Mouse (Mus musculus) right cerebral cortex, adult 2 months (tissue): ENCODE results near the gene Slc35c2.

ENCODE experiments used
- DNase-seq, 2 experiments: peaks; one replicate each; pipeline ENCODE4 v3.0.0; 2021 to 2022; ENCODE audit warnings: low spot score in 2 of 2

Slc35c2 gene

DNA sequence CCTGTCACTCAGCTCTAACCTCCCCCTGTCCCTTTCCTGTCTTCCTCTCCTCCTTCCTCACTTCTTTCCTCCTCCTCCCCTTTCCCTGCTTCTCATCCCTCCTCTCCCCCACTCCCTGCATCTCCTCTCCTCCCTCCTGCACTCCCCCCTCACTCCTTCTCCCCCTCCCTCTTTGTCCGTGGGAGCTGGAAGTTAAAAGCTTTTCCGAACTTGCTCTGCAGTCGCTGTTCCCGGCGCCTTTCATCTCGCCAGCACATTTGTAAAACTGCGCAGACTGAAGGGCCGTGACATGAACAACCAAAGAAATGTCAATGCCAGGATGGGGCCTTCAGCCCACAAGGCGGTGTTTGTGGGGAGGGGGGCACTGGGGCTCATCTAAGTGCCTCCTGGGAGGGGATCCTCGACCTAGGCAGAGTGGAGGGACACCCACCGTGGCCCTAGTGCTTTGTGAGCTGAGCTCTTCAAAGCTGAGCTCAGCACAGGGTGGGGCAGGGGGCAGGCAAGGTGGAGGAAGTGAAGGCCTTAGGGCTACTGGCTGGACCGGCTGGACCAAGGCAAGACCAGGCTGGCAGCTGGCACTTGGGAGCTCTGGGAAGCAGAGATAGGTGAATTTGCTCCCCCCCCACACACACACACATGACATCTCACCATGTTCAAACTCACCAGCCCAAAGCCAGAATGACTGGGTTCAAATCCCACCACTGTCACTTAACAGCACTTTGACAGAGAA, 49.1 kb downstream of the Slc35c2 start:
- no peak for DNase-seq

DNA sequence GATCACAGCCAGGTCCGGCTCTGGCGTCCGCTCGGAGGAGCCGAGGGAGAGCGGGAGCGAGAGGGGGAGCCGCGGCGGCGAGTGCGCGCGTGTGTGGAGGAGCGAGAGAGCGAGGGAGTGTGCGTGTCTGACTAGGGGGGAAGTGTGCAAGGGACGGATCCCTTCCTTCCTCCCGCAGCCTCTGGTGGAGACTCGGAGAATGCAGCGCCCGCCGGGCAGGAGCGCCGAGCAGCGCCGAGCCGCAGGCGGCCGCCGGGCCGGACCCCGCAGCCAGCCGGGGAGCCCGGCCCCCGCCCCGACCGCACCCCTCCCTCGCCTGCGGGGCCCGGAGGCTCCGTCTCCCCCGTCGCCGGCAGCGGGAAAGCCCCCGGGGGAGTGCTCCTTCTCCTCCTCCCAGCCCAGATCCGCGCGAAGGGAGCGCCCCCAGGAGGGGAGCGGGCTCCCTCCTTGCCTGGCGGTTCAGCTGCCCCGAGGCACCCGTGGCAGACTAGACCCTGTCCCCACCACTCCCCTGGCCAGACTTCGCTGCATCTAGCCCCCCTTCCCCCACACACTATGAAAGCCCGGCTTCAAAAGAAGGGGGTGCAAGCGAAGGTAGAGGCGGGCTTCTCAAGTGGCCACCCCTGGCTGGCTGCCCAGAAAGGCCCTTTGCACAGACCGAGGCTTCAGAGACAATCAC, 52.9 kb downstream of the Slc35c2 start, which contains the start of gene Cdh22:
Gene Cdh22 (minus strand): TSS at position 241 of the 679 bp plus-strand sequence.
- peak; percentile 73 to 76 for DNase-seq

DNA sequence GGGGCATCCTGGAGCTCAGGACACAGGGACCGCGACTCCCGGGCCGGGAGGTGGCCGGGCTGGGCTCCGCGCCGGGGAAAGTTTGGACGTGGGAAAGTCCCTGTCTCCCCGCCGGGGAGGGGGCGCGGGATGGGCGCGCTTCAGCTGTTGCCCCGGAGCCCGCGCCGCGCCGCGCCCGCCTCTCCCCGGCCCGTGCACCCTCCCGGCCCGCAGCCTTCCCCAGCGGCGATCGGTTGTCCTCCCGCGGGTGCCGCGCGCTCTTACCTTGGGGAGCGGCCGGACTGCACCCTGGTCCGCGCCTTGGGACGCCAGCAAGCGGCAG, 53.4 kb downstream of the Slc35c2 start:
- no peak for DNase-seq

DNA sequence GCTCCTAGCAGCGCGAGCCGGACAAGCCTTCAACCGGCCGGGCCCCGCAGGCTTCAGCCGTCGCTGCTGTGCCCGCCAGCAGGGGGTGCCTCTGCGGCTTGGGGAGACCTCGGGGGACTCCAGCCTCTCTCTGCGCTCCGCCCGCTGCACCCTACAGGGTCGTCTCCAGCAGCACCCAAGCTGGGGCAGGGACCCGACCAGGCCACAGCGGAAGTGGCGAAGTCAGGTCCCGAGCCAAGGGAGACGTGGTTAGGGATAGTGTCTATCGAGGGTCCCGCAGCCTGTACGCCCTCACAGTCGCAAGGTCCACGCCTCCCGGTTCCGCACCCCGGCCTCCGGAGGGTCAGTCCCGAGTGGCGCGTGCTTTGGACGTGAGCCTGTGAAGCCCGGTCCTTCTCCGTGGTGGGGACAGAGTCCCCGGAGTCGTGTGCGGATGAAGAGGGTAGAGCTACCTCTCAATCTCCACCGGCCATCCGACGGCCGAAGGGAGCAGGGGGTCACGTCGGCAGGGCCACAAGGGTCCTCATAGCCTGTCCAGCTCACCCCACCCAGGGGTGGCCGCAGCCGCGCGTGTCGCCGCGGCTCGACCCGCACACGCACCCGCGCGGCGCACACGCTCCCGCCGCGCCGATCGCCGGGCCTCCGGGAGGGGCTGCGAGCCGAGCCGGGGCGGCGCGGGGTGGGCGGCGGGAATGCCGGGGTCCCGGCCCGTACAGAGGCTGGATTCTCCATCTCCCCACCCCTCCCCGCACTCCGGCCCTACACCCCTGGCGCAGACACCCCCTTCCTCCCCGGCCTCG, 54.0 kb downstream of the Slc35c2 start:
- peak in 1 of 2 experiments; percentile 64 for DNase-seq

DNA sequence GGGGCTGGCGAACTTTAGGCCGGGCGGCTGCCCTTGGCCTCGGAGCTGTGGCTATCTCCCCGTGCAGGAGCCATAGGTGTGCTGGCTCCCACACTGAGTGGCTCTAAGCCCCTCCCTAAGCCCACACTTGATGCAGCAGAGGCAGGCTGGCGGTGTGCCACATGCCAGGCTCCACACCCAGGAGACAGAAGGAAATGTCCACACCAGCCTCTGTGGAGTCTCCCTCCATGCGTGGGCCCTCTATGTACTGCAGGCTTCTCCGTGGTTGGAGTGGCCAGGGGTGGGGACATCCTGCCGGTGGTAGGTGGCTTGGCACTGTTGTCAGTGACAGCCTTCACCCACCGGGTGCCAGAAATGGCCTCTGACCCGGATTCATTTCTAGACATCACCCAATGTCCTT, 58.6 kb downstream of the Slc35c2 start:
- no peak for DNase-seq
